Mouse (Mus musculus) midbrain, embryonic 16.5 days (tissue): ENCODE measurements at regions not wholly inside any gene's neighbourhood (a gene's known extent, or its start where the extent isn't known, plus 50 kb on each side); places are given as distances from the start of the nearest gene placed in this dataset.

Source experiments
- ATAC-seq: fragments of 200-750 bp; cut with Nextera tagmentation; 2 replicates; pipeline ENCODE4 v1.8.0; 2017; ENCODE audit warnings: moderate TSS enrichment
- H3K27ac ChIP-seq: fragments of 300-500 bp; sonication (generic); 2 replicates; pipeline ENCODE4 v1.5.1; 2014; ENCODE audit warnings: mild to moderate bottlenecking, low read length, mixed read lengths
- H3K27me3 ChIP-seq: fragments of 300-500 bp; sonication (generic); 2 replicates; pipeline ENCODE4 v1.6.1; 2014; ENCODE audit warnings: low read depth, low read length, mixed read lengths; ENCODE audit not compliant: control insufficient read depth, insufficient read depth
- H3K36me3 ChIP-seq: fragments of 300-500 bp; sonication (generic); 2 replicates; pipeline ENCODE4 v1.6.1; 2014; ENCODE audit warnings: mild to moderate bottlenecking, low read length, moderate library complexity, mixed read lengths; ENCODE audit not compliant: control insufficient read depth, insufficient read depth
- H3K4me1 ChIP-seq: fragments of 300-500 bp; sonication (generic); 2 replicates; pipeline ENCODE4 v1.6.1; 2014; ENCODE audit warnings: mild to moderate bottlenecking, low read length, mixed read lengths; ENCODE audit not compliant: control insufficient read depth, insufficient read depth
- H3K4me2 ChIP-seq: fragments of 300-500 bp; sonication (generic); 2 replicates; pipeline ENCODE4 v1.6.1; 2014; ENCODE audit warnings: mild to moderate bottlenecking, low read length, mixed read lengths
- H3K4me3 ChIP-seq: fragments of 300-500 bp; sonication (generic); 2 replicates; pipeline ENCODE4 v1.5.1; 2014; ENCODE audit warnings: low read depth, mild to moderate bottlenecking, low read length, moderate library complexity, mixed read lengths
- H3K9ac ChIP-seq: fragments of 300-500 bp; sonication (generic); 2 replicates; pipeline ENCODE4 v1.6.1; 2014; ENCODE audit warnings: low read depth, low read length, mixed read lengths
- H3K9me3 ChIP-seq: fragments of 300-500 bp; sonication (generic); replicated peaks from 2 replicates; pipeline ENCODE4 v1.6.1; 2014; ENCODE audit warnings: mild to moderate bottlenecking, low read length, mixed read lengths; ENCODE audit not compliant: control insufficient read depth, poor library complexity, severe bottlenecking
- WGBS: fragments of 180-500 bp; shearing (Covaris S2); extraction: QIAGEN DNeasy Blood & Tissue Kit; methylation state at CpG from one replicate; pipeline ENCODE4 v1.1.7; 2014; 5-methylcytosine and 5-hydroxymethylcytosine counted together

GRCm38 (mm10) chr15:96944741-96945140 is 111.0 kb downstream of the Slc38a4 start:
- H3K9me3 ChIP-seq: no peaks in the 10 kb centered on the region
- H3K9ac ChIP-seq: no peak overlapping the region
- no peak overlapping the region for H3K4me3 ChIP-seq
- WGBS: 93% methylated on average over 4 of the region's 4 CpGs
- no peaks in the 10 kb centered on the region for H3K27me3 ChIP-seq
- H3K27ac ChIP-seq: no peak overlapping the region
- H3K36me3 ChIP-seq: no peaks in the 10 kb centered on the region
- H3K4me1 ChIP-seq: no peaks in the 10 kb centered on the region
- no peak overlapping the region for H3K4me2 ChIP-seq
- no peak for ATAC-seq

- no peak overlapping the region for H3K4me3 ChIP-seq
- H3K9me3 ChIP-seq: no peaks in the 10 kb centered on the region
- H3K36me3 ChIP-seq: no peaks in the 10 kb centered on the region
- no peak overlapping the region for H3K27ac ChIP-seq
- H3K4me2 ChIP-seq: no peak overlapping the region
- H3K27me3 ChIP-seq: no peaks in the 10 kb centered on the region
- ATAC-seq: no peak
- 86% methylated on average over 4 of the region's 4 CpGs for WGBS
- no peak overlapping the region for H3K9ac ChIP-seq
- no peaks in the 10 kb centered on the region for H3K4me1 ChIP-seq
These were observed 113.1 kb downstream of the Slc38a4 start for GRCm38 (mm10) chr15:96942651-96943050.

GRCm38 (mm10) chr15:96938406-96938805 is 117.3 kb downstream of the Slc38a4 start:
- Histone ChIP-seq H3K36me3 (no peaks in the 10 kb centered on the region), H3K27ac (no peak overlapping the region), H3K4me1 (no peaks in the 10 kb centered on the region), H3K9me3 (no peaks in the 10 kb centered on the region), H3K4me2 (no peak overlapping the region), H3K9ac (no peak overlapping the region), H3K4me3 (no peak overlapping the region), H3K27me3 (no peaks in the 10 kb centered on the region)
- ATAC-seq: no peak
- WGBS: 82% methylated on average over 4 of the region's 4 CpGs

GRCm38 (mm10) chr15:96937623-96938022 is 118.1 kb downstream of the Slc38a4 start:
- no peak for ATAC-seq
- no peaks in the 10 kb centered on the region for H3K9me3 ChIP-seq
- H3K4me2 ChIP-seq: no peak overlapping the region
- H3K4me1 ChIP-seq: no peaks in the 10 kb centered on the region
- no peaks in the 10 kb centered on the region for H3K36me3 ChIP-seq
- H3K4me3 ChIP-seq: no peak overlapping the region
- H3K9ac ChIP-seq: no peak overlapping the region
- 71% methylated on average over 6 of the region's 6 CpGs for WGBS
- no peak overlapping the region for H3K27ac ChIP-seq
- no peaks in the 10 kb centered on the region for H3K27me3 ChIP-seq

GRCm38 (mm10) chr15:96936705-96937346 is 118.9 kb downstream of the Slc38a4 start:
- WGBS: 10% methylated on average over 18 of the region's 18 CpGs
- H3K4me3 ChIP-seq: peak overlapping the region; percentile 30
- no peaks in the 10 kb centered on the region for H3K27me3 ChIP-seq
- no peak overlapping the region for H3K27ac ChIP-seq
- H3K4me2 ChIP-seq: peak overlapping the region; percentile 61
- H3K4me1 ChIP-seq: no peaks in the 10 kb centered on the region
- H3K36me3 ChIP-seq: no peaks in the 10 kb centered on the region
- no peaks in the 10 kb centered on the region for H3K9me3 ChIP-seq
- H3K9ac ChIP-seq: peak overlapping the region; percentile 58
- ATAC-seq: peak; percentile 87

- H3K36me3 ChIP-seq: no peaks in the 10 kb centered on the region
- ATAC-seq: no peak
- no peaks in the 10 kb centered on the region for H3K9me3 ChIP-seq
- no peak overlapping the region for H3K27ac ChIP-seq
- no peaks in the 10 kb centered on the region for H3K4me1 ChIP-seq
- H3K9ac ChIP-seq: peak overlapping the region; percentile 58
- H3K27me3 ChIP-seq: no peaks in the 10 kb centered on the region
- WGBS: 83% methylated on average over 5 of the region's 5 CpGs
- peak overlapping the region; percentile 61; the same call in 1 of the 2 replicates for H3K4me2 ChIP-seq
- peak overlapping the region; percentile 30 for H3K4me3 ChIP-seq
These were observed 119.5 kb downstream of the Slc38a4 start for GRCm38 (mm10) chr15:96936216-96936615.

- no peak overlapping the region for H3K27ac ChIP-seq
- H3K4me1 ChIP-seq: no peaks in the 10 kb centered on the region
- H3K9ac ChIP-seq: no peak overlapping the region
- no peaks in the 10 kb centered on the region for H3K36me3 ChIP-seq
- no peaks in the 10 kb centered on the region for H3K27me3 ChIP-seq
- H3K4me2 ChIP-seq: no peak overlapping the region
- no peak for ATAC-seq
- H3K9me3 ChIP-seq: no peaks in the 10 kb centered on the region
- WGBS: 38% methylated on average over 3 of the region's 3 CpGs
- H3K4me3 ChIP-seq: no peak overlapping the region
These were observed 122.3 kb downstream of the Slc38a4 start for GRCm38 (mm10) chr15:96933451-96933850.

GRCm38 (mm10) chr15:96930531-96930930 is 125.2 kb downstream of the Slc38a4 start:
- ATAC-seq: no peak

GRCm38 (mm10) chr15:96929788-96930187 is 126.0 kb downstream of the Slc38a4 start:
- no peak for ATAC-seq
- Histone ChIP-seq H3K27me3 (no peaks in the 10 kb centered on the region), H3K36me3 (no peaks in the 10 kb centered on the region), H3K4me3 (no peak overlapping the region), H3K4me2 (no peak overlapping the region), H3K27ac (no peak overlapping the region), H3K4me1 (no peaks in the 10 kb centered on the region), H3K9ac (no peak overlapping the region), H3K9me3 (no peaks in the 10 kb centered on the region)
- WGBS: 81% methylated on average over 4 of the region's 4 CpGs

More at GRCm38 (mm10) chr15:96930531-96930930, 125.2 kb downstream of the Slc38a4 start:
- H3K4me3 ChIP-seq: no peak overlapping the region
- WGBS: 79% methylated on average over 6 of the region's 6 CpGs
- no peaks in the 10 kb centered on the region for H3K9me3 ChIP-seq
- no peak overlapping the region for H3K4me2 ChIP-seq
- no peak overlapping the region for H3K27ac ChIP-seq
- no peaks in the 10 kb centered on the region for H3K36me3 ChIP-seq
- no peaks in the 10 kb centered on the region for H3K27me3 ChIP-seq
- no peak overlapping the region for H3K9ac ChIP-seq
- H3K4me1 ChIP-seq: no peaks in the 10 kb centered on the region
